Comparison of ENCODE assay signal across 24 mouse cellular contexts in the genomic region with DNA sequence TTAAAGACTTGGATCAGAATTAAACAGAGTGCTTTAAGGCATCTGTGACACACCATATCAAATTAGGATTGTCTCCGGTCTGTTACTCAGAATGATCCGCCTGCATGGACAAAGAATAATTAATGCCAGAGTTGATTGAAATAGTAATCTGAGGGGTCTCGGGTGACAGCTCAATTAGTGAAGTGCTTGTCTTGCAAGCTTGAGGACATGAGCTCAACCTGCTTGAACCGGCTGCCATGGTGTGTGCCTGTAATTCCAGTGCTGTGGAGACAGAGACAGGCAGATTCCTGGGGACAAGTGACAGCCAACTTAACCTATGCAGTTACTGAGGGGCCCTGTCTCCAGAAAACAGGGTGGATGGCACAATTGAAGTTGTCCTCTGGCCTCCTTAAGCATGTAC. TPM values are rescaled to one million over a fixed set of nuclear protein-coding genes. Genes with fewer than 3 reads are reported as not detected.
DNase-seq lines count a peak whose midpoint lies in the region; ATAC-seq lines count a peak whose summit lies in the region.
"Had no signal": no experiment of that assay in that cellular context is flagged by ENCODE, and none has a peak within 500 bp of the region (broad histone marks: within the 10 kb centered on the region; RNA-seq: fewer than 3 reads in every experiment).

No protein-coding gene starts in this region.

- H3K4me2 ChIP-seq in embryonic facial prominence, embryonic 11.5 days (ENCODE audit: low read depth, low read length): no peak overlapping the region
- no peak overlapping the region for H3K4me2 ChIP-seq in midbrain, embryonic 12.5 days (replicated peaks)
- H3K4me2 ChIP-seq in midbrain, embryonic 13.5 days (replicated peaks): no peak overlapping the region
- H3K4me2 ChIP-seq: embryonic facial prominence, embryonic 12.5 days; forebrain, embryonic 13.5 days; forebrain, embryonic 15.5 days had no signal

- no peaks in the 10 kb centered on the region for H3K4me1 ChIP-seq in embryonic facial prominence, embryonic 11.5 days (ENCODE audit: control insufficient read depth, insufficient read depth, low read length)
- no peaks in the 10 kb centered on the region for H3K4me1 ChIP-seq in embryonic facial prominence, embryonic 10.5 days
- no peaks in the 10 kb centered on the region for H3K4me1 ChIP-seq in midbrain, embryonic 12.5 days
- no peaks in the 10 kb centered on the region for H3K4me1 ChIP-seq in midbrain, embryonic 13.5 days (replicated peaks)
- H3K4me1 ChIP-seq: embryonic facial prominence, embryonic 12.5 days; forebrain, embryonic 15.5 days had no signal

- no peak for ATAC-seq in embryonic facial prominence, embryonic 11.5 days (replicated peaks; ENCODE audit: insufficient number of reproducible peaks, low FRiP score, low TSS enrichment, low read depth)
- peak; percentile 70; the same call in 1 of the 2 replicates for ATAC-seq in midbrain, embryonic 12.5 days (ENCODE audit: low FRiP score, low read depth)
- ATAC-seq in midbrain, embryonic 13.5 days: no peak
- no peak for ATAC-seq in frontal cortex, adult (ENCODE audit: low TSS enrichment)
- ATAC-seq: CD4-positive, CD25-positive, alpha-beta regulatory T cell, adult 4 months; forebrain, embryonic 13.5 days; forebrain, embryonic 15.5 days; forebrain, postnatal 0 days had no signal

- H3K9me3 ChIP-seq in embryonic facial prominence, embryonic 11.5 days (replicated peaks; ENCODE audit: control insufficient read depth, low read length): no peaks in the 10 kb centered on the region
- no peaks in the 10 kb centered on the region for H3K9me3 ChIP-seq in embryonic facial prominence, embryonic 10.5 days
- no peaks in the 10 kb centered on the region for H3K9me3 ChIP-seq in midbrain, embryonic 12.5 days
- no peaks in the 10 kb centered on the region for H3K9me3 ChIP-seq in midbrain, embryonic 13.5 days
- H3K9me3 ChIP-seq: embryonic facial prominence, embryonic 12.5 days; forebrain, embryonic 13.5 days; forebrain, embryonic 15.5 days; G1E had no signal

- WGBS in embryonic facial prominence, embryonic 11.5 days: 47% methylated on average over 4 of the region's 4 CpGs
- 55% methylated on average over 4 of the region's 4 CpGs for WGBS in embryonic facial prominence, embryonic 10.5 days
- 53% methylated on average over 4 of the region's 4 CpGs for WGBS in midbrain, embryonic 12.5 days
- WGBS in midbrain, embryonic 13.5 days: 54% methylated on average over 4 of the region's 4 CpGs

- H3K4me3 ChIP-seq in embryonic facial prominence, embryonic 11.5 days (ENCODE audit: low read depth, low read length): no peak overlapping the region
- H3K4me3 ChIP-seq in embryonic facial prominence, embryonic 10.5 days: no peak overlapping the region
- no peak overlapping the region for H3K4me3 ChIP-seq in midbrain, embryonic 12.5 days
- no peak overlapping the region for H3K4me3 ChIP-seq in midbrain, embryonic 13.5 days (replicated peaks)
- H3K4me3 ChIP-seq: embryonic facial prominence, embryonic 12.5 days; forebrain, embryonic 13.5 days; forebrain, embryonic 15.5 days had no signal

- no peaks in the 10 kb centered on the region for H3K36me3 ChIP-seq in embryonic facial prominence, embryonic 11.5 days (replicated peaks; ENCODE audit: control insufficient read depth, insufficient read depth, low read depth, low read length)
- no peaks in the 10 kb centered on the region for H3K36me3 ChIP-seq in embryonic facial prominence, embryonic 10.5 days (replicated peaks)
- H3K36me3 ChIP-seq in midbrain, embryonic 12.5 days: no peaks in the 10 kb centered on the region
- no peaks in the 10 kb centered on the region for H3K36me3 ChIP-seq in midbrain, embryonic 13.5 days
- H3K36me3 ChIP-seq: embryonic facial prominence, embryonic 12.5 days; forebrain, embryonic 15.5 days; G1E had no signal

- H3K9ac ChIP-seq in embryonic facial prominence, embryonic 11.5 days (replicated peaks; ENCODE audit: low read length): no peak overlapping the region
- no peak overlapping the region for H3K9ac ChIP-seq in midbrain, embryonic 12.5 days (replicated peaks)
- no peak overlapping the region for H3K9ac ChIP-seq in midbrain, embryonic 13.5 days (replicated peaks)
- H3K9ac ChIP-seq: embryonic facial prominence, embryonic 12.5 days; forebrain, embryonic 13.5 days; forebrain, embryonic 15.5 days; forebrain, postnatal 0 days had no signal

- peak; percentile 15 for DNase-seq in embryonic facial prominence, embryonic 11.5 days (ENCODE audit: low spot score)
- DNase-seq in embryonic facial prominence, embryonic 10.5 days (ENCODE audit: low spot score): no peak
- peak; percentile 22 for DNase-seq in retina, embryonic 14.5 days (ENCODE audit: low spot score)
- no peak for DNase-seq in left cerebral cortex, adult 8-10 months (ENCODE audit: low spot score in 2 of 2)
- DNase-seq: adrenal gland, adult 2 months; adrenal gland, postnatal 10 days; adrenal gland, postnatal 25 days; B cell, adult 2 months; cerebellum, adult 11-12 months; cerebellum, adult 2 months; cerebellum, adult 9-10 months; cerebellum, postnatal 10 days; cerebellum, postnatal 25 days; forebrain, postnatal 0 days had no signal

- H3K27ac ChIP-seq in embryonic facial prominence, embryonic 11.5 days (replicated peaks; ENCODE audit: low read depth, low read length): no peak overlapping the region
- H3K27ac ChIP-seq in embryonic facial prominence, embryonic 10.5 days (replicated peaks): no peak overlapping the region
- no peak overlapping the region for H3K27ac ChIP-seq in midbrain, embryonic 12.5 days (replicated peaks)
- no peak overlapping the region for H3K27ac ChIP-seq in midbrain, embryonic 13.5 days
- H3K27ac ChIP-seq: embryonic facial prominence, embryonic 12.5 days; forebrain, embryonic 13.5 days; forebrain, embryonic 15.5 days had no signal

- no peaks in the 10 kb centered on the region for H3K27me3 ChIP-seq in embryonic facial prominence, embryonic 11.5 days (ENCODE audit: control insufficient read depth, insufficient read depth, low read length)
- no peaks in the 10 kb centered on the region for H3K27me3 ChIP-seq in embryonic facial prominence, embryonic 10.5 days (replicated peaks; ENCODE audit: low read depth, poor library complexity, severe bottlenecking)
- H3K27me3 ChIP-seq in midbrain, embryonic 12.5 days: no peaks in the 10 kb centered on the region
- H3K27me3 ChIP-seq in midbrain, embryonic 13.5 days: no peaks in the 10 kb centered on the region
- H3K27me3 ChIP-seq: CH12.LX; embryonic facial prominence, embryonic 12.5 days; forebrain, embryonic 13.5 days; forebrain, embryonic 15.5 days had no signal

RNA-seq across cellular contexts. Expression of gene 2010111I01Rik, which starts 32.2 kb away (rescaled TPM):
- polyA plus RNA-seq in embryonic facial prominence, embryonic 11.5 days (2014; fragmentation: Nextera tagmentation; extraction: Ambion mirVana): 125 and 136 TPM in 2 replicates
- 67.1 and 88.8 TPM in 2 replicates for polyA plus RNA-seq in embryonic facial prominence, embryonic 10.5 days (2016; fragmentation: Nextera tagmentation; extraction: Ambion mirVana)
- 32.8 and 35.7 TPM in 2 replicates for polyA plus RNA-seq in midbrain, embryonic 12.5 days (2016; fragmentation: Nextera tagmentation; extraction: Ambion mirVana)
- 28.4 and 28.6 TPM in 2 replicates for polyA plus RNA-seq in midbrain, embryonic 13.5 days (2015; fragmentation: Nextera tagmentation; extraction: Ambion mirVana)
- total RNA-seq in left cerebral cortex, adult 8-10 months (2022): 100 to 1,000 TPM in 3 of 4 experiments, 10 to 100 TPM in 1; 98.0 to 105 (median 103) TPM

RNA-seq across cellular contexts. Expression of gene Fbp1, which starts 44.4 kb away (rescaled TPM):
- polyA plus RNA-seq in embryonic facial prominence, embryonic 11.5 days (2014; fragmentation: Nextera tagmentation; extraction: Ambion mirVana): 0.31 TPM in 1 of 2 replicates, not detected in the other
- polyA plus RNA-seq in embryonic facial prominence, embryonic 10.5 days (2016; fragmentation: Nextera tagmentation; extraction: Ambion mirVana): not detected in 2 replicates
- not detected in 2 replicates for polyA plus RNA-seq in midbrain, embryonic 12.5 days (2016; fragmentation: Nextera tagmentation; extraction: Ambion mirVana)
- polyA plus RNA-seq in midbrain, embryonic 13.5 days (2015; fragmentation: Nextera tagmentation; extraction: Ambion mirVana): not detected in 2 replicates
- total RNA-seq in left cerebral cortex, adult 8-10 months (2022): 1 to 10 TPM in 1 of 4 experiments, under 1 TPM in 1, not detected in 2; 0.33 to 1.4 TPM
- total RNA-seq: CH12.LX; forebrain, postnatal 0 days; G1E had no signal
- polyA plus RNA-seq: CD4-positive, CD25-positive, alpha-beta regulatory T cell, adult 4 months; cerebellum, adult 2 months; forebrain, embryonic 11.5 days; forebrain, embryonic 13.5 days; forebrain, embryonic 15.5 days; G1E had no signal

Comparison
In these comparisons a context has a peak if more than half of its experiments do, and no peak if none do; other contexts are left out.
1. DNase-seq: peak in embryonic facial prominence, embryonic 11.5 days (single experiment) and retina, embryonic 14.5 days (single experiment); none in embryonic facial prominence, embryonic 10.5 days (single experiment) and left cerebral cortex, adult 8-10 months (0 of 2).